Mouse (Mus musculus): Measurements from ENCODE around the gene Etv2.

GRCm38 (mm10) chr7:30591605-30591951 lies 44.1 kb downstream of the Etv2 start:
- TF ChIP-seq EP300 (IDR thresholded peaks at IDR 0.05) (no peak), CTCF (IDR thresholded peaks at IDR 0.05) (no peak)
